Mouse (Mus musculus) thymus, adult 2 months (tissue): Measurements from ENCODE around the gene Dag1.
A peak's percentile ranks its signal among the peaks of the same experiment; 100 is the strongest.

Experiments used
- CTCF ChIP-seq: fragments of 200-500 bp; IDR thresholded peaks from 2 replicates; pipeline ENCODE4 v1.5.1; 2012; ENCODE audit warnings: mild to moderate bottlenecking, control low read depth, low read length, moderate library complexity, borderline replicate concordance; ENCODE audit not compliant: control insufficient read depth, poor library complexity, insufficient read depth; ENCODE audit errors: extremely low read depth
- POLR2A ChIP-seq: fragments of 200-500 bp; IDR thresholded peaks from 2 replicates; pipeline ENCODE4 v1.6.1; 2012; ENCODE audit warnings: mild to moderate bottlenecking, low read length, control low read depth, moderate library complexity; ENCODE audit not compliant: control insufficient read depth, poor library complexity, insufficient read depth; ENCODE audit errors: extremely low read depth

GRCm38 (mm10) chr9:108201160-108201559 lies 62.6 kb downstream of the Dag1 start:
- TF ChIP-seq CTCF (peak; percentile 74; the same call in 1 of the 2 replicates), POLR2A (peak; percentile 44; the same call in 1 of the 2 replicates)
